Mouse (Mus musculus): ENCODE results near the gene Rgs13. TPM values are rescaled to one million over a fixed set of nuclear protein-coding genes. Genes with fewer than 3 reads are reported as not detected.

The Rgs13 gene
- total and polyA plus RNA-seq, 3 experiments = 0.30 to 20.4 (median 6.6) TPM

DNA sequence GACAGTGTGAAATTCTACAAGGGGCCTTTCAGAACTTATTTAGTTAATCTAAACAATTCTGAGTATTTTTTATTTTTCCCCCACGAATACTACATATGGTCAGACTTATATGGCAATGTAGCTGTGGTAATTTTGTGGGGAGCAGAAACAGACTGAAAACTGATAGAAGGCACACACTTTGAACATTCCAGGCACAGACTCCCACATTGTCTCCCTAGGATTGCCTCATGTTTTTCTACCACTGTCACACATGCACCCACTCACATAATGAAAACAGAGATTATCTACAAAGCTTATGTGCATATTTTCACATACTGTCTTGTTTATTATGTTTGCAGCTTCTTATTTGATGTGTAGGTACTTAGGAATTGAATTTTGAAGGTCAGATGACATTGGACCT lies 9.4 kb downstream of the Rgs13 start:
- H3K4me1 ChIP-seq (ENCODE audit: insufficient read depth, low read depth, low read length) = no peaks in the 10 kb centered on the region
- peaks cover 3% of the 10 kb centered on the region for H3K36me3 ChIP-seq (replicated peaks)
- no peak for DNase-seq (ENCODE audit: low spot score)
- no peak overlapping the region for H3K4me3 ChIP-seq (ENCODE audit: low read depth, low read length)
- TF ChIP-seq GATA1 (IDR thresholded peaks at IDR 0.05; ENCODE audit: borderline replicate concordance, low read length) (no peak), CTCF (IDR thresholded peaks at IDR 0.05; ENCODE audit: low read depth, low read length) (no peak), POLR2AphosphoS5 (IDR thresholded peaks at IDR 0.05; ENCODE audit: insufficient replicate concordance, low read depth, low read length) (no peak), GATA2 (IDR thresholded peaks at IDR 0.05; ENCODE audit: borderline replicate concordance, low read depth, low read length) (no peak), TAL1 (conservative IDR thresholded peaks at IDR 0.05; ENCODE audit: low read depth, low read length) (no peak)
- no peak for ATAC-seq (ENCODE audit: extremely low read depth, insufficient number of reproducible peaks, low FRiP score, poor library complexity, severe bottlenecking)
- H3K27me3 ChIP-seq (ENCODE audit: insufficient read depth, low read length) = no peaks in the 10 kb centered on the region
- H3K9me3 ChIP-seq (replicated peaks) = no peaks in the 10 kb centered on the region

DNA sequence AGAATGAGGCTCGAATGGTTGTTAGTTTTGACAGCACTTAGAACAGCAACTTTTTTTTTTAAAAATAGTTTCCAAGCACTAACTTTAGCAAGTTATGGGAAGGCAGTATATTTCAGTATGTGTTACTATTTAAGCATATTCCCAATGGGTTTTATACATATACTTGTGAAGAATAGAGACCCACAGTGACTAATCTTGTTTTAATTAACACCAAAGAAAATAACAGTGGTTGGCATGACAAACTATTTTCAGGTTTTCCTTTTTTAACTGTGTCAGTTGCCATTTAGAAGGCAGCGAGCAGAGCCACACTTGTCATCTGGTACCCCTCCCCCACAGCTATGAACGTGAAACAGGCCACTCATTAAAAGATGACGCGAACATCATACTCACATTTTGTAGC lies 10.3 kb downstream of the Rgs13 start:
- H3K4me1 ChIP-seq (ENCODE audit: insufficient read depth, low read depth, low read length) = no peaks in the 10 kb centered on the region
- ATAC-seq (ENCODE audit: extremely low read depth, insufficient number of reproducible peaks, low FRiP score, poor library complexity, severe bottlenecking) = no peak
- TF ChIP-seq GATA2 (IDR thresholded peaks at IDR 0.05; ENCODE audit: borderline replicate concordance, low read depth, low read length) = no peak
- TF ChIP-seq TAL1 (conservative IDR thresholded peaks at IDR 0.05; ENCODE audit: low read depth, low read length) = no peak
- TF ChIP-seq POLR2AphosphoS5 (IDR thresholded peaks at IDR 0.05; ENCODE audit: insufficient replicate concordance, low read depth, low read length) = no peak
- TF ChIP-seq GATA1 (IDR thresholded peaks at IDR 0.05; ENCODE audit: borderline replicate concordance, low read length) = no peak

GRCm38 (mm10) chr1:144166275-144166674 lies 10.9 kb downstream of the Rgs13 start:
- TF ChIP-seq GATA2 (IDR thresholded peaks at IDR 0.05; ENCODE audit: borderline replicate concordance, low read depth, low read length) (no peak), CTCF (IDR thresholded peaks at IDR 0.05; ENCODE audit: low read depth, low read length) (no peak), GATA1 (IDR thresholded peaks at IDR 0.05; ENCODE audit: borderline replicate concordance, low read length) (no peak), POLR2AphosphoS5 (IDR thresholded peaks at IDR 0.05; ENCODE audit: insufficient replicate concordance, low read depth, low read length) (no peak), TAL1 (conservative IDR thresholded peaks at IDR 0.05; ENCODE audit: low read depth, low read length) (no peak)
- ATAC-seq (ENCODE audit: extremely low read depth, insufficient number of reproducible peaks, low FRiP score, poor library complexity, severe bottlenecking) (no peak; the same call in 1 of the 2 replicates), DNase-seq (ENCODE audit: low spot score) (no peak)

More for the DNA sequence above, 10.3 kb downstream of the Rgs13 start:
- Histone ChIP-seq H3K27me3 (ENCODE audit: insufficient read depth, low read length) (no peaks in the 10 kb centered on the region), H3K9me3 (replicated peaks) (no peaks in the 10 kb centered on the region), H3K4me3 (ENCODE audit: low read depth, low read length) (no peak overlapping the region), H3K36me3 (replicated peaks) (no peaks in the 10 kb centered on the region)
- no peak for DNase-seq (ENCODE audit: low spot score)

GRCm38 (mm10) chr1:144152526-144152925 lies 24.6 kb downstream of the Rgs13 start:
- Histone ChIP-seq H3K4me1 (ENCODE audit: insufficient read depth, low read depth, low read length) (no peaks in the 10 kb centered on the region), H3K9me3 (replicated peaks) (no peaks in the 10 kb centered on the region), H3K36me3 (replicated peaks) (no peaks in the 10 kb centered on the region), H3K27me3 (ENCODE audit: insufficient read depth, low read length) (no peaks in the 10 kb centered on the region), H3K4me3 (ENCODE audit: low read depth, low read length) (no peak overlapping the region)
- ATAC-seq (ENCODE audit: extremely low read depth, insufficient number of reproducible peaks, low FRiP score, poor library complexity, severe bottlenecking) (no peak), DNase-seq (ENCODE audit: low spot score) (no peak)
- no peak for TF ChIP-seq GATA2 (IDR thresholded peaks at IDR 0.05; ENCODE audit: borderline replicate concordance, low read depth, low read length)
- no peak for TF ChIP-seq CTCF (IDR thresholded peaks at IDR 0.05; ENCODE audit: low read depth, low read length)
- TF ChIP-seq TAL1 (conservative IDR thresholded peaks at IDR 0.05; ENCODE audit: low read depth, low read length) = no peak
- no peak for TF ChIP-seq POLR2AphosphoS5 (IDR thresholded peaks at IDR 0.05; ENCODE audit: insufficient replicate concordance, low read depth, low read length)
- TF ChIP-seq GATA1 (IDR thresholded peaks at IDR 0.05; ENCODE audit: borderline replicate concordance, low read length) = no peak

More at GRCm38 (mm10) chr1:144166275-144166674, 10.9 kb downstream of the Rgs13 start:
- Histone ChIP-seq H3K4me1 (ENCODE audit: insufficient read depth, low read depth, low read length) (no peaks in the 10 kb centered on the region), H3K4me3 (ENCODE audit: low read depth, low read length) (no peak overlapping the region), H3K9me3 (replicated peaks) (no peaks in the 10 kb centered on the region), H3K27me3 (ENCODE audit: insufficient read depth, low read length) (no peaks in the 10 kb centered on the region), H3K36me3 (replicated peaks) (no peaks in the 10 kb centered on the region)

DNA sequence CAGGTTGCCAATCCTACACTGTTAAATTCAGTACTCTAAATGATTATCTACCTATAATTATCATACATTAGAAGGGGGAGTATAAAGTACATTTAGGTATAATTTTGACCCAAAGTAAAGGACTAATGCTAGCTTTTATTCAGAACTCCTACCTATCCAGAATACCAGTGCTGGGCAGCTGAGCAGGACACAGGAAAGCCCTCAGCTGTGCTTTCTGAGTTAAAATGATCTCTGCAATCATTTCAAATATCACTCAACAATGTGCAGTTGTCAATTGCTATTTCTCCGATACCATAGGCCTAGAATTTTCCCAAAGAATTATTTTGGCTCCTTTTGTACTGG lies 25.0 kb downstream of the Rgs13 start:
- DNase-seq (ENCODE audit: low spot score) (no peak), ATAC-seq (ENCODE audit: extremely low read depth, insufficient number of reproducible peaks, low FRiP score, poor library complexity, severe bottlenecking) (no peak)
- Histone ChIP-seq H3K27me3 (ENCODE audit: insufficient read depth, low read length) (no peaks in the 10 kb centered on the region), H3K9me3 (replicated peaks) (no peaks in the 10 kb centered on the region), H3K4me3 (ENCODE audit: low read depth, low read length) (no peak overlapping the region), H3K4me1 (ENCODE audit: insufficient read depth, low read depth, low read length) (no peaks in the 10 kb centered on the region), H3K36me3 (replicated peaks) (no peaks in the 10 kb centered on the region)
- no peak for TF ChIP-seq GATA2 (IDR thresholded peaks at IDR 0.05; ENCODE audit: borderline replicate concordance, low read depth, low read length)
- no peak for TF ChIP-seq TAL1 (conservative IDR thresholded peaks at IDR 0.05; ENCODE audit: low read depth, low read length)
- no peak for TF ChIP-seq GATA1 (IDR thresholded peaks at IDR 0.05; ENCODE audit: borderline replicate concordance, low read length)
- no peak for TF ChIP-seq POLR2AphosphoS5 (IDR thresholded peaks at IDR 0.05; ENCODE audit: insufficient replicate concordance, low read depth, low read length)
- TF ChIP-seq CTCF (IDR thresholded peaks at IDR 0.05; ENCODE audit: low read depth, low read length) = no peak

- Histone ChIP-seq H3K9me3 (replicated peaks) (no peaks in the 10 kb centered on the region), H3K4me3 (ENCODE audit: low read depth, low read length) (no peak overlapping the region), H3K4me1 (ENCODE audit: insufficient read depth, low read depth, low read length) (no peaks in the 10 kb centered on the region), H3K27me3 (ENCODE audit: insufficient read depth, low read length) (no peaks in the 10 kb centered on the region), H3K36me3 (replicated peaks) (no peaks in the 10 kb centered on the region)
- no peak for TF ChIP-seq CTCF (IDR thresholded peaks at IDR 0.05; ENCODE audit: low read depth, low read length)
- no peak for TF ChIP-seq GATA1 (IDR thresholded peaks at IDR 0.05; ENCODE audit: borderline replicate concordance, low read length)
- no peak for TF ChIP-seq POLR2AphosphoS5 (IDR thresholded peaks at IDR 0.05; ENCODE audit: insufficient replicate concordance, low read depth, low read length)
- no peak for TF ChIP-seq GATA2 (IDR thresholded peaks at IDR 0.05; ENCODE audit: borderline replicate concordance, low read depth, low read length)
- no peak for TF ChIP-seq TAL1 (conservative IDR thresholded peaks at IDR 0.05; ENCODE audit: low read depth, low read length)
- DNase-seq (ENCODE audit: low spot score) (no peak), ATAC-seq (ENCODE audit: extremely low read depth, insufficient number of reproducible peaks, low FRiP score, poor library complexity, severe bottlenecking) (no peak)
These were observed 25.6 kb downstream of the Rgs13 start for GRCm38 (mm10) chr1:144151401-144152183.

All from G1E (cell line).